Mouse (Mus musculus) myocyte (in vitro differentiated cells): ENCODE results near the gene Zfp850.

ENCODE experiments used
- CEBPB ChIP-seq: IDR thresholded peaks from 2 replicates; pipeline ENCODE4 v1.6.1; 2011; ENCODE audit warnings: mild to moderate bottlenecking, moderate library complexity; ENCODE audit not compliant: poor library complexity, insufficient read depth, severe bottlenecking
- E2F4 ChIP-seq: IDR thresholded peaks from one replicate; pipeline ENCODE4 v1.6.1; 2011; ENCODE audit warnings: mild to moderate bottlenecking, control low read depth, moderate library complexity; ENCODE audit not compliant: insufficient read depth
- MAX ChIP-seq: IDR thresholded peaks from one replicate; pipeline ENCODE4 v1.6.1; 2011; ENCODE audit warnings: low read depth, mild to moderate bottlenecking, control low read depth
- MYOD1 ChIP-seq, 3 experiments: IDR thresholded peaks; one replicate each; pipeline ENCODE4 v1.6.1; 2011; ENCODE audit warnings: control low read depth in 2 of 3, low read depth in 2 of 3, mild to moderate bottlenecking in 2 of 3, moderate library complexity in 1 of 3; ENCODE audit not compliant: insufficient read length in 2 of 3, control insufficient read depth in 1 of 3
- MYOG ChIP-seq, 3 experiments: IDR thresholded peaks; one replicate each; pipeline ENCODE4 v1.6.1; 2011; ENCODE audit warnings: control low read depth in 2 of 3, low read depth in 2 of 3, mild to moderate bottlenecking in 2 of 3; ENCODE audit not compliant: insufficient read length in 2 of 3, control insufficient read depth in 1 of 3, insufficient read depth in 1 of 3
- POLR2A ChIP-seq: IDR thresholded peaks from one replicate; pipeline ENCODE4 v1.6.1; 2011; ENCODE audit warnings: low read depth, mild to moderate bottlenecking, control low read depth, moderate library complexity; ENCODE audit not compliant: insufficient read length
- POLR2AphosphoS2 ChIP-seq: IDR thresholded peaks from one replicate; pipeline ENCODE4 v1.6.1; 2011; ENCODE audit warnings: low read depth, control low read depth; ENCODE audit not compliant: insufficient read length
- REST ChIP-seq: IDR thresholded peaks from one replicate; pipeline ENCODE4 v1.6.1; 2011; ENCODE audit warnings: mild to moderate bottlenecking, control low read depth, moderate library complexity; ENCODE audit not compliant: insufficient read depth, insufficient read length
- SRF ChIP-seq: IDR thresholded peaks from one replicate; pipeline ENCODE4 v1.6.1; 2011; ENCODE audit warnings: low read depth; ENCODE audit not compliant: control insufficient read depth, insufficient read length
- TCF12 ChIP-seq: IDR thresholded peaks from one replicate; pipeline ENCODE4 v1.6.1; 2011; ENCODE audit warnings: mild to moderate bottlenecking, control low read depth; ENCODE audit not compliant: poor library complexity, insufficient read depth, severe bottlenecking
- TCF3 ChIP-seq: IDR thresholded peaks from one replicate; pipeline ENCODE4 v1.6.1; 2011; ENCODE audit warnings: low read depth, control low read depth; ENCODE audit not compliant: insufficient read length
- USF1 ChIP-seq: IDR thresholded peaks from one replicate; pipeline ENCODE4 v1.6.1; 2011; ENCODE audit warnings: low read depth, mild to moderate bottlenecking, control low read depth, moderate library complexity

DNA sequence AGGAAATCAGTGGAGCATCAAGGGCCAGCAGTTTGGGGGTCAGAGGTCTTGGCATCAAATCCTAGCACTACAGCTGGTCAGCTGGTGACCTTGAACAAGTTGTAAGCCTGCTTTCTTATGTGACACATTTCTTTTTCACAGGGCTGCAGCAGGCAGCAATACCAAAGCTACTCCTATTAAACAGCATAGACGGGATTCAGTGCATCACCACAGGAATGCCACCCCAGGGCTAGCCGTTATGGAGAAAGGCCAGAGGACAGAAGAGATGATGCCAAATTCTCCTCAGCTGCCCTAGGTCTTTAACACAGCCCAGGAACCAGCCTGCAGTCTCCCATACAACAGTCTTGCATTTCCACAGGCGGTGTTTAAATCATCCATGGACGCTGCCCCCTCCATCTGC lies 30.6 kb upstream of the Zfp850 start:
- TF ChIP-seq SRF (no peak), MAX (no peak), POLR2A (no peak), E2F4 (no peak), REST (no peak), MYOD1 (IDR thresholded peaks at IDR 0.05; ENCODE audit: control insufficient read depth in 1 of 3, insufficient read length in 2 of 3, low read depth in 2 of 3) (no peak), USF1 (no peak), MYOG (IDR thresholded peaks at IDR 0.05; ENCODE audit: control insufficient read depth in 1 of 3, insufficient read depth in 1 of 3, insufficient read length in 2 of 3, low read depth in 2 of 3) (no peak), TCF12 (no peak), POLR2AphosphoS2 (no peak), TCF3 (no peak), CEBPB (no peak)
